Mouse (Mus musculus) mouse embryonic stem cell (cell line): ENCODE data around the gene Dglucy.
"Not testable (repeated sequence)": the region's sequence is repeated elsewhere in the genome, so short reads cannot be mapped to it uniquely, and the experiment has no call there.

ENCODE experiments used
- in situ Hi-C, 2 experiments: fragments of 300-500 bp; cut with MboI; formaldehyde crosslinking; loops; 1 replicate in 1 of 2; 3 replicates in 1 of 2; pipeline ENCODE4 v1.14.3; 2019 to 2020; ENCODE audit warnings: low sequenced_read_pairs in 2 of 2, low pct_unique_long_range_greater_than_20kb in 1 of 2, mixed read lengths in 1 of 2; ENCODE audit not compliant: unreplicated experiment in 1 of 2

Dglucy gene

DNA sequence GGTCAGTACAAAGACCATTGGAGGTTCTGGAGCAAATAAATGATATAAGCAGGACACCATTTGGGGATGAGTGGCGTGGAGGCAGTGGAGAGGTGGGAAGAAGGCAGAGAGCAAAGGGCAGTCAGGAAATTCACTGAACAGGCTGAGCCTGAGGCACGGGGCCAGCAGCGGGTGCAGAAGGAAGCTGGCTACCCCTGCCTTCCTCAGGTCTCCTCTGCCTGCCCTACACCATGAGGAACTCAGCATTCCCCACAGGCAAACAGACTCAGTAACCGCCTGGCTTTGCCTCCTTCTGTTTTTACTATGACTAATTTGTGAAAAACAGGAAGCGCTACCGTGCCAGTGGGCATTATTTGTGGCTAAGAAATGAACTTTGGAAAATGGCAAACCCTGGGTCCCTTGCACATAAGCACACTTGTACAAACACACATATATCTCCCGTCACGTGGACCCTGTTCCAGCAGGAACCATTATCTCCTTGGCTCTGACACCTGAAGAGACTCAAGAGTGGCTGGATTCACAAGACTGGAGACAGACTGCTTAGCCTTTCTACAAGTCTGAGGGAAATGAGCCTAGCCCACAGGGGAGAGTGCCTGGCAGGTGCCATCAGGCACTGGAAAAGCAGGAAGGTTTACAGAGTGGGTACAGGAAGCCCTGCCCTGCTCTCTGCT, 2.8 kb upstream of the Dglucy start:
- in situ Hi-C loops, result no loop called here

DNA sequence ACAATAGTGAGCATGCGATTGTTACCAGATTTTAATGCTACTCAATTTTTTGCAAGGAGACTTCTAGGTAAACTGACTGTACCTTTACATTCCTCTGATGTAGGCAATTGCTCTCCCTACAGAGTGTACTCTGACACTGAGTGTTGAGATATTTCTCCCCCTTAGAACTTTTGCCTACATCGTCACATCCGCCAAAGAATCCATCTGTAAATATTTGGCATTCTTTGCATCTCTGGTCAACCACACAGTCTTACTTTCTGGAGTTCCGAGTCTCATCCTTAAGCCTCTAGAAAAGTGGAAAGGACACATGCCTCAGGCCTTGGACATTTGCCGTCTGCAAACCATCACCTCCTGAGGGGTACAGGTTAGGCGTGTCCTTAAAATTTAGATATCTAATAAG, 1.9 kb upstream of the Dglucy start:
- in situ Hi-C loops, result no loop called here

DNA sequence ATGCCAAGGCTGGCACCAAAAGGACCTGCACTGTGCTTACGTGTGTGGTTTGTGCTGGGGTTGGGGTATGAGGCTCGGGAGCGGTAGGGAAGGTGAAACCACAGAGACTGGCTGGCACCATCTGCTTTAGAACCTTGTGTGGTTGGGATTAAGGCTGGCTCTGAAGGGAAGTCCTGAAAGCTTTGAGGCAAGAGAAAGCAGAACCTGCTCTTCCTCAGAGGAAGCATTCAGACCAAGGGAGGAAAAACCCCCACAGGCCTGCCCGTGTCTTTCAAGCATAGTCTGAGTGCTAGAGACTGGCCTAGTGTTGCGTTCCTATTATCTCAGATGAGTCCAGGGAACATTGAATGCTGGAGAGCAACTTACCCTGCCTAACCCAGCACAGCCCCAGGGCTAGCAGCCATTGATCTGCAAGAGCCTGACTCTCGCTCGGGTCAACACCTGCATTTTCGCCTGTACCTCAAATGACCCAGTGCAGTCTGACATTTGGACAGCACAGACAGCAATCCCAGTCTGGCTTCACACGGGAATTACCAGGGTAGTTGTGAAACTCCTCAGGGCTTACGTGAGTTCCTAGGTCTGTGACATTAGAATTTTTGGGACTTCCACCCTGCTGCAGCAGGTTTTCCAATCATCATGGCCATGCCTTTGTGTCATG, 452 bp upstream of the Dglucy start:
- in situ Hi-C loops, result no loop called here

DNA sequence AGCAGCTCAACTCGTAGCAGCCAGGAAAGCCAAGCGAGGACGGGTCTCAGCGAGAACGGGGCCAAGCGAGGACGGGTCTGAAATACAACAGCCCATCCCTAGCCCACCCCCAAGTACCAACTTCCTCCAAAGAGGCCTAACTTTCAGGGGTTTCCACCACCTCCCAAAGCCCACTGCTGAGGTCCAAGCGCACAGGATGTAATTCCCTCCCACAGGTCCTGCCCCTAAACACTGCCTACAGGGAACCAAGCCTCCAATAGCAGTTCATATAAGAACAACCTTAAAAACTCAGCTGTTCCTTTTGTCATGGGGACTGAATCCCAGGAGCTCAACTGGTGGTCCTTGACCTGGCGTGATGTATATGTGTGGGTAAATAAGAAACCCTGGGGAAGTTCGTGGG, 1.6 kb downstream of the Dglucy start:
- in situ Hi-C loops, result no loop called here

DNA sequence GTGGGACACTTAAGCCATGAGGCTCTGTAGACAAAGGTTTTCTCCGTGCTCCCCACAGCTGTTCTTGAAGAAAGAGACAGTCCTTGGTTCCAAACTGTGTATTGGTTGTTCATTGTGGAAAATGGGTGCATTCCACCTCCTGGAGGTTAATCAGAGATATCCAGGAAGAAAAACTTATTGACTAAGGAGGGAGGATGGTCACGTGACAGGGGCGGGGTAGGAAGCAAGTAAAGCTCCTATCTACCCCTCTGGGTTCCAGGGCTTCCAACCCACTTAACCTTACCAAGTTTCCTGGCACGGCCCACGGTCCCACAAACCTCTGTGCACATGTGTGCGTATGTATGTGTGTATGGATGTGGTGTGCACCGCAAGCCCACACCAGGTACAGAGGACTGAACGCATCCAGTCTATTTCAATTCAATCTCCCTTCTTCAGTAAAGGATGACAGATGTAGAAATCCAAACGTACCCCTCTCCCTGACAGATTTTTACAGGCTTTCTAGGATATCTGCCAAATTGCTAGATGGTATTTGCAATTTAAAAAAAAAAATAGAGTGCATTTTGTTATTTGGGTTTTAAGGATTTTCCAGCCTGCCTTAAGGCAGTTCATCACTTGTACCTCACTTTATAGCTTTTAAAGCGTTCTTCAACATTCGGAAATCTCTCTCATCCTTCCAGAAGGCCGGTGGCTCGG, 2.7 kb downstream of the Dglucy start:
- in situ Hi-C loops, result no loop called here

DNA sequence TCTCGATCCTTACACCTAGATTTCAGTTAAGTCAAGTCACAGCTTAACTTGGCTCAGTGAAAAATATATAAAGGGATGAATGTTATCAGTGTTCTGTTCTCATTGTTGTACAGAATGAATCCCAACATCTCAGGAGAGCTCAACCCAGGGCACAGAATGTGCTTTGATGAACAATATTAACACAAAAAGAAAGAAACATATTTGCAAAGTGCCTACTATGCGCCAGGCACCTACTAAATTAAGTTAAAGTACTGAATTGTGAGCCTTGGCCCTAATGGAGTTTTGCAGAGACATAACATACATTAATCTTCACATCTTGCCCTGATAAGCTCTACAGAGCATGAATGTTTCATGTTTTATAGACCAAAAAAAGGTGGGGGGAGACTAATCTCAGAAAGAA, 5.3 kb downstream of the Dglucy start:
- in situ Hi-C loops, result no loop called here

DNA sequence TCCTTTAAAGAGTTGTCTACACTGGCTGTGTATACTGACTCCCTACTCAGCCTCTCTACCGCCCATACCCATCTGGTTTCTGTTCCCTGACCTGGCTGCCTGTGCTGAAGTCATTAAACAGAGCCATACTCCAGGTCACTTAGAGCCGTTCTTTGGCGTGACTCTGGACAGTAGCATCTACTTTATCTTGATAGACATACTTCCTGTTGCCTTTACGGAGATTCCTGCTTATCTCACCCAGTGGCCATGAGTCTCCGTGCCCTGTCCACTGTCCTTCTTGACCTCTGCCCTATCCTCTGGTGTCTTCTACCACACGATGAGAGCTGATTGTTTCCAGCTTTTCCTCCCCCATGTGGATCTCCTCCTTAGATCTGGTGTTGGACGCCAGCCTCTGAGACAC, 6.5 kb downstream of the Dglucy start:
- in situ Hi-C loops, result no loop called here

DNA sequence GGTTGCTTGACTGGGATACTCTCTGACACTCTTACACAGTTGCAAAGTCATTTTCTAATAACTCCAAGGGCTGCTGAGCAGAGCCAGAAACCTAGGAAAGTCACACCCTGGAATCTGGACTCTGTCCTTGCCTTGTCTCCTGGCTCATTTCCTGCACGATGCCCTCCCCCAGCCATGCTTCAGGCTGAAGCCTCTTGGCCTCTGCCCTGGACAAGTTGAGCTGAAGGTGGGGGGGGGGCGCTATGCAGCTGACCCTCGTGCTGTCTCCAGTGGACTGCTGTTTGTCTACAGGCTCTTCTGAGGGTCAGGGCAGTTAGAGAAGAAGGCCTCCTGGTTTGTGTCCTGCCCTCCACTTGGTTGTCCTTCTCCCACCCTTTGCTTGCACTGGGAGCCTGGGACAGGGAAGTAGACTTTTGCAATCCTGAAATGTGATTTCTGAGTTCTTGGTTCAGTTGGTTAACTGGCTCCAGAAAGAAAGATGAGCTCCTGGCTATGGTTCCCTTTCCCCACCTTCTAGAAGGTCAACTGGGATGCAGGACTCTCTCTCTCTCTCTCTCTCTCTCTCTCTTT, 11.2 kb downstream of the Dglucy start:
- in situ Hi-C loops, result no loop called here

DNA sequence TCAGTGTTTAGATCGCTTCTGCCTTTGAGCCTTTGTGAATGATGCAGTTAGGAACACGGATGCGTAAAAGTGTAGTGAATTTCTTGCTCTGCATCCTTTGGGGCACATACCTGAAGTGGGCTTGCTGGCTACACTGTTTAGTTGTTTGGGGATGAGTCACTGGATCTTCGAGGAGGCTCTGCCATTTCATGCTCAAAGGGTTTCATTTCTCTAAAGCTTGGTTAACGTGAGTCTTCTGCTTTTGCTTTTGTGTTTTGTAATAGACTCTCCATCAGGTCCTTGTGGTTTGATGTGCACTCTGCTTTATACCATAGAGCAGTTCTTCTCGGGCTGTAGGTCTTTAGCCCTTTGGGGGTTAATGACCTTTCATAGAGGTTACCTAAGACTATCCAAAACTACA, 12.6 kb downstream of the Dglucy start:
- in situ Hi-C loops, result no loop called here

DNA sequence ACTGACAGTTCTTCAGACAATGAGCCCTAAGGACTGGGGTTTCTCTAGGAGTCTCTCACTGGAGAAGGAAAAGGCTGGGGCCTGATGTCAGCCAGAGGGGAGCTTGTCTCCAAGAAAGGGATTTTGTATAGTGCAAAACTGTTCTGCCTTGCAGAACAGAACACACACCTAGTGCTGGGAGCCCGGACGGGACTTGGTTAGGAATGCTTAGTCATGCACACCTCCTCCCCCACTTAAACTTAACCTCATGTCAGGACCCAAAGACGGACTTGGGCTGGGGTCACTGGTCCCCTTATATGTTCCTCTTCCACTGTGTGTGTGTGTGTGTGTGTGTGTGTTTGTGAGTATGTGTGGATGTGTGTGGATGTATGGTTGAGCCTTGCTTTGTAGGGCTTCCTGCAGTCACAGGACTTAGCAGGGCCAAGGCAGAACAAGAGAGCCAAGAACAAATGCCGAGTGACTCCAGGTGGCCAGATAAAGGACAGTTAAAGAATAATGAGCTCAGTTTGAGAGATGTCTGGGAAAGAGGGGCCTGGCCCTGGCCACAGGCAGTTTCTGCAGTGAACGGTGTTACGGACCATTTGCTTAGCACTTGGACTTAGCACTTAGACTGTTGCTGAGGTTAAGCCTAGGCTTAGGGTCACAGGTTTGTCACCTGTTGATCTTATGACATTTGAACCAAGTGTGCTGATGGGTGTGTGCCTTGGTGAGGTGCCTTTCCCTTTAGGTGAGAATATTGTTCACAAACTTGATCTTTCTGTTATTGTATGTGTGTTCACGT, 15.8 kb downstream of the Dglucy start:
- in situ Hi-C loops, result no loop called here

DNA sequence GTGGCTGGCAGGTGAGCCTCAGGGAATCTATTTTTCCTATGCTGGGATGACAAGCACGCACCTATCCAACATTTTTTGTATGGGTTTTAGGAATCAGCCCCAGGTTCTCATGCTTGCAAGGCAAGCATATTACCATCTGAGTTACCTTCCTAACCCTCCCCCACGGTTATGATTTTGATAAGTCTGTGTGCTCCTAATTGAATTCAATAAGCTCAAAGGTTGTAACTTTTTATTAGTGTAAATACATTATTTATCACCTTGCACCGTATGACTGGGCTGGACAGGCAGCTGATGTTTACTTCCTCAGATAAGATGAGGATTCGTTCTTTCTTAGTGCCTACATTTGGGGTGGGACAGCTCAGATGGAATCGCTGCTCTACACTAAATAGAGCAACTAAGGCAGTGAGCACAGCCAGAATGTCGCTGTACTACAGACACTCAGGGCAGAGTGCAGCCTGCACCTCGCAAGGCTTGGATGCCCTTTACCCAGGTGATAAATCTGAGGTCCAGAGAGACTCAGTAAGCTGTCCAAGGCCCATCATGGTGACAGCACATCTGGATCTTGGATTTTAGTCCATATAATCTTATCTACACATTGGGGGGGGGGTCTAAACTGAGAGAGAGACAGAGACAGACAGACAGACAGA, 16.7 kb downstream of the Dglucy start:
- in situ Hi-C loops, result no loop called here

DNA sequence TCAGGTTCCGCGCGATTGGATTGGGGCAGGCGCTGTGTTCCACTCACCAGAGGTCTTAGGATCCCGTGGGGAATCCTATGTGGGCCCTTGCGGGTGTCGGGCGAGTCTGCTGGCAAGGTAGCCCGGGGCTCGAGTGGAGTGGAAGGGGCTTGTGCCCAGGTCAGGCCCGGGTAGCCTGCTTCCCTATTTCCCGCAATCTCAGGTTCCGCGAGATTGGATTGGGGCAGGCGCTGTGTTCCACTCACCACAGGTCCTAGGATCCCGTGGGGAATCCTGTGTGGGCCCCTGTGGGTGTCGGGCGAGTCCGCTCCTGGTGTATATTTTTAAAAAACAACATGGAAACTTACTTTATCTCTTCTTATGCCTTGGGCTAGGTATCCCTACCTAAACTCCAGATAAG, 24.5 kb downstream of the Dglucy start:
- in situ Hi-C loops, result not testable (repeated sequence)

DNA sequence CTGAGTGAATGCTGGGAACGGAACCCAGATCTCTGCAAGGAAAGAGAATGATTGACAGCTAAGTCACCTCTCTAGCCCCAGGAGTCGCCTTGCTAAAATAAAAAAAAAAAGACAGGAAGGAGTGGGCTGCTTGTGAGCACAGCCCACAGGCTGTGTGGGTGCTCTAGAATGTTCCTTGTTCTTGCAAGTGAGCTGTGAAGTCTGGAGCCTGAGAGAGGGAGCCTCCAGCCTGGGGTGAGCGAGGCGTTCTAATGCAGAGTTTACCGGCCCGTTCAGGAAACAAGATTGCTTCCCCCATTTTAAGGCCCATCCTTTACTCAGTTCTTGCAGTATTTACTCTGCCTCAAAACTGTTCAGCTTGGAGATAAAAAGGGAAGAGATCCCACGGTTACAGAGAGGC, 28.4 kb downstream of the Dglucy start:
- in situ Hi-C loops, result no loop called here

DNA sequence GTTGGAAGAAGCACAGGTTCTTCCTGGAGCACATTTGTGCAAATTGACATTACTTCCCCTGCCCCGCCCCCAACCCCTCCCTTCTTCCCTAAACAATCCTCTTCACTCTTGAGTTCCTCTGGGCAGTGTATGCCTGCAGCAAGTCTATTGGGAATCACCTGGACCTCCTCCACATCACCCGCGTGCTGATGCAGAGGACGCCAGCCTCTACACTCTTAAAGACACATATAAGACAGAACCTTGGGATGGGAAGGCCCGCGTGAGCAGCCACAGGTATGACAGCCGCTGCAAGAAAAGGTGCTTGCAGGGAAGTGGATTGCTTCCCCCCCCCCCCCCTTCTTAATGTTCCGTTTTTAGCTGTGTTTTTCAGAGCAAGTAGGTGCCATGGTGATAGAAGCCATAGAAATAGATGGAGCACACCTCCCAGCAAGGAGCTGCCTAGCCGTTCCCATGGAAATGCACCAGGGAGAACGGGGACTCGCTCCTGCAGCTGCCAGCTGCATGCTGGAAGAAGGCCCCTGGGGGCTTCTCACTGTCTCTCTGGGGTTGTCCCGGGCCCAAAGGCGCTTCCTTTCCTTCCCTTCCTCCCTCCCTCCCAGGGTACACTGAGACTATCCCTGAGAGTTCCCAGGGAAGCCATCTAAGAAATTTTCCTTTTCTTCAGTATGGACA, 29.9 kb downstream of the Dglucy start:
- in situ Hi-C loops, result no loop called here

DNA sequence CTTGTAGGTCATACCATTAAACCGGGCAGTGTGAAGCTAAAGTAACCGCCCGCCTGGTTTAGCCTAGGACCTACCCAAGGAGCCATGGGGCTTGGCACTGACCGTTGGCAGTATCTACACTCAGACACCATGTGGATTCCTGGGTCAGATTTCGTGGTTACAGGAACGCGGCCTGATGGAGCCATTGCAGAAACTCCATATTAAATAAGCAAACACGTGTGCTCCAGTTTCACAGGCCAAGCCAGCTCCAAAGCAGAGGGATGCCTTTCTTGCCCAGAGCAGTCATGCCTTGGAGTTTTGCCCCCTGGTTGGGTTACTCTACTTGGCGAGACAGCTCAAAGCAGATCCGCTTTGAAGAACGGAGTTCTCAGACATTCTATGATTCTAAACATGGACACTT, 31.7 kb downstream of the Dglucy start:
- in situ Hi-C loops, result no loop called here

DNA sequence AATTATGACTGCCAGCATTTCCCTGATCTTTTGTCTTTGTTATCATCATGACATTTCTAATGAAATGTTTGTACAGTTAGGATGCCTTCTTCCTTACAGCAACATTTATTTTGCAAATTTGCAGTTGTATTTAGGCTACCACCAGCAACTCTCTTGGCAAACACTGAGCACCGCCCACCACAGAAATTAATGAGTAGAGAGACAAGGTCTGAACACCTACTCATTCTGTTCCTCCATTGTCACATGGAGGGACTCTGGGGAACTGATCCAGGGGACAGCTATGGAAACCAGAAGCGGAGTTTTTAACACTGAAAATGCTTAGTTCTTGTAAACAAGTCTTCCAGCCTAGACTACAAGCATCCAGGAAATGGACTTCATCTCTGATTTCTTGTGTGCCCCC, 35.0 kb downstream of the Dglucy start:
- in situ Hi-C loops, result no loop called here

DNA sequence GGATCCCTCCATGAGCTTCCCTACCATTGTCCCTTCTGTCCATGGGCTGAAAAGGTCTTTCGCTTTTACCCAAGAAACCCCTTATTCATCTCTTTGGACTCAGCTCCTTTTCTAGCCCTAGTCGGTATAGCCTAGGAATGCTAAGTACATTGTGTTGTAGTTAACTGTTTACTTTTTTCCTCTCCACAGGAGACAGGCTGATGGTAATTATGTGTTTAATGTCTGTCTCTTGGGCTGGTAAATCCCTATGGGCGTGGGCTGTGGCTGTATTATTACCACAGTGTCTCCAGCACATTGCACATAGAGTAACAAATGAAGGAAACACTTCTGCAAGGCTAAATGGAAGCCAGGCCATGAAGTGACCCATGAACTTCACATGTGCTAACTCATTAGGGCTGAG, 35.8 kb downstream of the Dglucy start:
- in situ Hi-C loops, result no loop called here

DNA sequence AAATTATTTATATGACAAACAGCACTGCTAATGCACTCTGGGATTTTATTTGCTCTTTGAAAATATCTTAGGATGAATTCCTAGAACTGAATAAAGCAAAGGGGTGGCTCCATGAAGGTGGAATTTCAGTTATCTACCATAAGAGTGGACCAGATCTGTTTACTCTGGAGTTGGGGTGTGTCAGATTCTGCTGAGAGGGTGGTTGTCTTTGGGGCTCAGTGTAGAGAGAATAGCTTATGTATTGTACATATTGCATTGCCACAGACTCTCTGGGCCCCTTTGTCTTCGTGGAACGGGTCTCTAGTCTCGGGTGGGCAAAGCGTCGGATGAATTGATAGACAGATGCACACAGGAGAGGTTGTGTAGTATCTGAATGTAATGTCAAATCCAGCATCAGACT, 38.0 kb downstream of the Dglucy start:
- in situ Hi-C loops, result no loop called here
